Mouse (Mus musculus): Measurements from ENCODE around the gene Sacs.

DNA sequence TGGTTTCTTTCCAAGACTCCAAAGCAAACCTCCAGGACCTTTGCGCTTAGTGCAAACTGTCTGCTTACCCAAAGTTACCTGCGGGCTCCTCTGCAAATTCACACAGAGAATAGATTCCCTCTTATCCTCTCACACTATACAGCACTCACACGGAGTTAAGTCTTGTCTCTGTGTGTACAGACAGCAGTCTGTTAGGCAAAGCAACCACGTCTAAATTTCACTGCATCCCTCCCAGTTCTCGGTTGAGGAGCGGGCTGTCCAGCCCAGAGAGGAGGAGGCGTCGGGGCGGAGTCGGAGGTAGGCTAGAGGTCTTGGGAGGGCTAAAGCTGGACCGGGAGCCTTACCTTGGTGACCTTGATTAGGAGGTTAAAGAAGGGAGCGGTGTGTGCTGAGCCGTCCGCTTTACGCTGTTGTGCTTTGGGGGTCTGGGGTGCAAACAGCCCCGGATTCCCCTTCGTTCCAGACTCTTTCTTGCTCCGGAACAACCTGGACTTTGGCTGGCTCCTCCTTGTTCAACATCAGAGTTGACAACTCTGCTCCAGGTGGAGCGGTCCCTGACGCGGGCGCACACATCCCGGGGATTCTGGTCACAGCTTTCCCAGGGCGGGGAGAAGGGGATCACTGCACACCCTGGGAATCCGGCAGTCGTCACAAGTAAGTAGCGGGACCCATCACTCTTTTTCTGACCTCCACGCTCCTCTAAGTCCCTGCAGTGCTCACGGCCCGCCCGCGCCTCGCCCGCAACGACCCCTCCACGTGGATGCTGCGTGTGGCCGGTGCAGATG lies 136.3 kb downstream of the Sacs start:
- TF ChIP-seq EP300 (IDR thresholded peaks at IDR 0.05; ENCODE audit: insufficient read depth, low read depth, low read length) (no peak), CTCF (IDR thresholded peaks at IDR 0.05; ENCODE audit: low read depth, low read length) (no peak), POLR2A (IDR thresholded peaks at IDR 0.05; ENCODE audit: insufficient read depth, low read length) (no peak)
